Mouse (Mus musculus) neural tube, embryonic 14.5 days (tissue): ENCODE data around the gene Ankfn1. TPM values are rescaled to one million over a fixed set of nuclear protein-coding genes. Genes with fewer than 3 reads are reported as not detected.

ENCODE experiments used
- ATAC-seq: fragments of 200-750 bp; cut with Nextera tagmentation; 2 replicates; pipeline ENCODE4 v1.8.0; 2017; ENCODE audit warnings: low read depth, mild to moderate bottlenecking, moderate TSS enrichment, moderate library complexity
- H3K27ac ChIP-seq: fragments of 300-500 bp; sonication (generic); 2 replicates; pipeline ENCODE4 v1.5.1; 2014; ENCODE audit warnings: low read depth, mild to moderate bottlenecking, control low read depth, low read length, moderate library complexity, mixed read lengths
- H3K27me3 ChIP-seq: fragments of 300-500 bp; sonication (generic); 2 replicates; pipeline ENCODE4 v1.6.1; 2014; ENCODE audit warnings: low read length; ENCODE audit not compliant: control insufficient read depth, insufficient read depth
- H3K36me3 ChIP-seq: fragments of 300-500 bp; sonication (generic); 2 replicates; pipeline ENCODE4 v1.6.1; 2014; ENCODE audit warnings: low read length, mixed read lengths; ENCODE audit not compliant: control insufficient read depth, insufficient read depth
- H3K4me1 ChIP-seq: fragments of 300-500 bp; sonication (generic); 2 replicates; pipeline ENCODE4 v1.6.1; 2014; ENCODE audit warnings: low read length; ENCODE audit not compliant: control insufficient read depth, insufficient read depth
- H3K4me2 ChIP-seq: fragments of 300-500 bp; sonication (generic); 2 replicates; pipeline ENCODE4 v1.6.1; 2014; ENCODE audit warnings: mild to moderate bottlenecking, low read depth, low read length, control low read depth
- H3K4me3 ChIP-seq: fragments of 300-500 bp; sonication (generic); 2 replicates; pipeline ENCODE4 v1.5.1; 2014; ENCODE audit warnings: low read depth, low read length, control low read depth, mixed read lengths
- H3K9ac ChIP-seq: fragments of 300-500 bp; sonication (generic); replicated peaks from 2 replicates; pipeline ENCODE4 v1.6.1; 2014; ENCODE audit warnings: low read depth, mild to moderate bottlenecking, control low read depth, low read length, mixed read lengths
- H3K9me3 ChIP-seq: fragments of 300-500 bp; sonication (generic); 2 replicates; pipeline ENCODE4 v1.6.1; 2016; ENCODE audit warnings: low read length; ENCODE audit not compliant: control insufficient read depth
- WGBS: fragments of 180-500 bp; shearing (Covaris S2); extraction: QIAGEN DNeasy Blood & Tissue Kit; methylation state at CpG from one replicate; pipeline ENCODE4 v1.1.7; 2014; 5-methylcytosine and 5-hydroxymethylcytosine counted together
- polyA plus RNA-seq: library from polyadenylated mRNA; unstranded; fragments of >200 nt; fragmentation: Nextera tagmentation; extraction: Ambion mirVana; gene quantifications from 2 replicates; pipeline ENCODE4 v1.2.1, GENCODE M21; 2014

Gene Ankfn1
- polyA plus RNA-seq, 1 experiment from 2014 or later: 8.4 TPM

DNA sequence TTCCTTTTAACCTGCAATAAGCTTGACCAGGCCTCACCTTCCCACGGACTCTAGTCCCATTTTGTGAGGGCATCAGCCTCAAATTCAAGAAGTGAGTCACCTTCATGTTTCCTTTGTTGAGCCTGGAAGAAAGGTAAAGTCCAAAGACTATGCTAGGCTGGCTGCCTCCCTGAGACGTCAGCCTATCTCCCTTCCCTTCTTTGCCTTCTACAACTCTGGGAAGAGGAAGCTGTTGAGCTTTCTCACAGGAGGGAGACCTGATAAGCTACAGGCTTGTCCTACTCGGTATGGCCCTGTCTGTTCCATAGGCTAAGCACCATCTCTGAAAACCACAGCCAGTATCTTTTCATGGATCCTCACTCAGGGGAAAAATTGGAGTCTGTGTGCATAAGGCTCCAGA, 2.5 kb downstream of the Ankfn1 start:
- ATAC-seq: no peak
- H3K9ac ChIP-seq: no peak overlapping the region
- H3K4me1 ChIP-seq: no peaks in the 10 kb centered on the region
- H3K9me3 ChIP-seq: no peaks in the 10 kb centered on the region
- no peak overlapping the region for H3K4me3 ChIP-seq
- no peak overlapping the region for H3K4me2 ChIP-seq
- H3K27ac ChIP-seq: no peak overlapping the region
- H3K27me3 ChIP-seq: no peaks in the 10 kb centered on the region
- no peaks in the 10 kb centered on the region for H3K36me3 ChIP-seq
- WGBS: 82% methylated on average over 3 of the region's 3 CpGs

DNA sequence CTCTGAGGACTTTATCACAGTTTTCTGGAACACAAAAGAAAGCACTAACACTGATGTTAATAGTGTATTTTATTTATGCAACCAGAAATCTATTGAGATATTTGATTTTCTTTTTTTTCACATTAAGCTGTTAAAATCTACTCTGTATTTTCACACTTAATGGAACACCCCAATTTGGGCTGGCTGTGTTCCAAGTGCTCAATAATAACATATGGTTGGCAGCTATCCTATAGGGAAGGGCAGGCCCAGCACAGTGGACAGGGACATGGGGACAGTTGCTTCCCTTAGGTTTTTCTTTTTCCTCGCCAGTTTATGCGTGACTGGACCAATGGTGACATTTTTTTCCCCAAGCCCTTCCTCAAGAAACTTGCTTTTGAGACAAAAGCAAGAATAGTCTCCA, 4.5 kb downstream of the Ankfn1 start:
- Histone ChIP-seq H3K9me3 (no peaks in the 10 kb centered on the region), H3K36me3 (no peaks in the 10 kb centered on the region), H3K9ac (no peak overlapping the region), H3K27ac (no peak overlapping the region), H3K4me3 (no peak overlapping the region), H3K4me2 (no peak overlapping the region), H3K27me3 (no peaks in the 10 kb centered on the region), H3K4me1 (no peaks in the 10 kb centered on the region)
- 85% methylated on average over 2 of the region's 2 CpGs for WGBS
- no peak for ATAC-seq

DNA sequence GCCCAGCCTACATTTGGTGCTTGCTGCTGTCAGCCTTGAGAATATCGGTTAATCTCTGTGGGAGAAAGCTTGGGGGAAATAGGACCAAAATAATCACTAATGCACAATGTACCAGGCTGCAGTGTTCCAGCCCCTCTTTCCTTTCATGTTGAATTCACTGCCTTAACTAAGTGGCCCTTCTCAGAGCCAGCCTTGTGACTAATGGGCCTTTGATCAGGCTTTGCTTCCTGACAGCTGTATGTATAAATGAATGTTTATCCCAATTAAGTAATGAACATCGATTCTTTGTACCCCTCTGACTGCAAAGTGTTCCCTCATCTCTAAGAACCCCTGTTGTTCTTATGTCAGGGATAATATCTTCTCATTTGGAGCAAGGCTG, 11.7 kb downstream of the Ankfn1 start:
- ATAC-seq: no peak
- Histone ChIP-seq H3K4me2 (no peak overlapping the region), H3K27ac (no peak overlapping the region), H3K4me3 (no peak overlapping the region), H3K36me3 (no peaks in the 10 kb centered on the region), H3K4me1 (no peaks in the 10 kb centered on the region), H3K27me3 (no peaks in the 10 kb centered on the region), H3K9ac (no peak overlapping the region), H3K9me3 (no peaks in the 10 kb centered on the region)
- WGBS: 65% methylated on average over 2 of the region's 2 CpGs

DNA sequence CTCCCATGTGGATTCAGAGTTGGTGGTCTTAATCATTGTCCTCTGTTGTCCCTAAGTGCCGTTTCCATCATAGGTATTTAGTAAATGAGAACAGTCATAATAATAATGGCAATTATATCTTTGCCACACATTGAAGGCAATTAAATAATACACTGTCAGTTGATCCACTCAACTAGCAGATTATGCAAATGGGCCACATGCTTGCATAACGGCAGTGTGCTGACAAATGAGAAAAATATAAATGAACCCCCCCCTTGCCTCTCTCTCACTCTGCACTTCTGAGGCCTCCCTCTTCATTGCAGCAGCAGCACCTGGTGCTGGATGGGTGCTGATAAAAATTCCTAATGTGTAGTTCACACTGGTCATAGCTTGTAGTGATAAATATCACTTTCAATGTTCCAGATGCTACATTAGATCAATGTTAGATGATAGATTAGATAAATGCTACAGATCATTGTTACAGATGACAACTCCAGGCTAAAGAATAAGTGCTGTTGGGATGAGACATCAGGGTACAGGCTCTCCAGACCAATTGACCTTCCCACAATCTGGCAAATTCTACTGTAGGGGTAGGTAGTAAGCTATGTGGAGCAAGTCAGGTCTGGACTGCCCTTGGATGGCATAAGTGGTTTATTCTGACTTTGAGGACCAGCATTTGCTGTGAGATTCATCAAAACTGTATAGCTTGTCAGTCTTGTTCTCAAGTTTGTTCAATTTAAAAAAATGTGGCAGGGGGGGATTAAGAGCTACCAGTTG, 12.3 kb downstream of the Ankfn1 start:
- no peak overlapping the region for H3K27ac ChIP-seq
- H3K9ac ChIP-seq: no peak overlapping the region
- H3K27me3 ChIP-seq: no peaks in the 10 kb centered on the region
- WGBS: 39% methylated on average over 2 of the region's 2 CpGs
- no peaks in the 10 kb centered on the region for H3K4me1 ChIP-seq
- no peaks in the 10 kb centered on the region for H3K36me3 ChIP-seq
- no peak for ATAC-seq
- no peaks in the 10 kb centered on the region for H3K9me3 ChIP-seq
- H3K4me2 ChIP-seq: no peak overlapping the region
- no peak overlapping the region for H3K4me3 ChIP-seq

DNA sequence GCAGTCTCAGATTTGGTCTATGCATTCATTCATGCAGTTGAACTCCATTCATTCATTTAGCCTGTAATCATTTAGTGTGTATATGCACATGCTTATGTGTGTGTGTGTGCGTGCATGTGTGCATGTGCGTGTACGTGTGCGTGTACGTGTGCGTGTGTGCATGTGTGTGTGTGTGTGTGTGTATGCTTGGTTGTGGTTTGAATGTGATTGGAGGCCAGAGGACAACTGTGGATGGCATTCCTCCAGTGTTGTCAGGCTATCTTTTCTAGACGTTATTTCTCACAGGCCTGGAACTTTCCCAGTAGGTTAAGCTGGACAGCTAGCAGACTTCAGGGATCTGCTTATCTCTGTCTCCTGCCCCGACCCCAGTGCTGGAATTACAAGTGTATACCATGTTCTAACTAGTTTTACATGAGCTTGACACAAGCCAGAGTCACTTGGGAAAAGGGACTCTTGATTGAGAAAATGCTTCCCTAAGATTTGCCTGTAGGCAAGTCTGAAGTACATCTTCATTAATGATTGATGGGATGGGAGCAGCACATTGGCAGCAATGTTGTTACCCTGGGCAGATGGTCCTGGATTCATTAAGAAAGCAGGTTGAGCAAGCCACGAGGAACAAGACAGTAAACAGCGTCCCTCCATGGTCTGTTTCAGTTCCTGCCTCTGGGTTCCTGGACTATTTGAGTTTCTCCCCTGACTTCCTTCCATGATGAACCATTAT, 43.3 kb downstream of the Ankfn1 start:
- Histone ChIP-seq H3K9ac (no peak overlapping the region), H3K4me2 (no peak overlapping the region), H3K4me3 (no peak overlapping the region), H3K27ac (no peak overlapping the region), H3K9me3 (no peaks in the 10 kb centered on the region), H3K36me3 (no peaks in the 10 kb centered on the region), H3K4me1 (no peaks in the 10 kb centered on the region), H3K27me3 (no peaks in the 10 kb centered on the region)
- no peak for ATAC-seq
- WGBS: 84% methylated on average over 10 of the region's 10 CpGs

DNA sequence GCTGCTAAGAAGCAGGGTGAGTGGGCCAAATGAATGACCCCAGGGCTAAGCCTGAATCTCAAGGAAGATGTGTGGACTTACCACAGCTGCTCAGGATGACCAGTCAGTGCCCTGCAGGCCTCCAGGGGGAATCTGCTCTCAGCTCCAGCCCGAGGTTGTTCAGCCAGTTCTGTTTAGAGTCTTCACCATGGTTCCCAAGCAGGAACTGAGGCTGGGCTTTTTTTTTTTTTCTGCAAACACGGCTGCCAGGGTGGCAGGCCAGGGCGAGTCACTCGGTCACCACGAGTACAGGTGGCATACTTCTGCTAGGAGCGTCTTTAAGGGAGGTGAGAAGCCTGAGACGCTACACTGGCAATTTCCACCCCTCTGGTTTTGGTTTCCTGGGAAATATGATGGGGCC, 43.9 kb downstream of the Ankfn1 start:
- Histone ChIP-seq H3K4me2 (no peak overlapping the region), H3K9me3 (no peaks in the 10 kb centered on the region), H3K4me1 (no peaks in the 10 kb centered on the region), H3K27ac (no peak overlapping the region), H3K36me3 (no peaks in the 10 kb centered on the region), H3K4me3 (no peak overlapping the region), H3K27me3 (no peaks in the 10 kb centered on the region), H3K9ac (no peak overlapping the region)
- ATAC-seq: no peak
- WGBS: 87% methylated on average over 7 of the region's 7 CpGs

DNA sequence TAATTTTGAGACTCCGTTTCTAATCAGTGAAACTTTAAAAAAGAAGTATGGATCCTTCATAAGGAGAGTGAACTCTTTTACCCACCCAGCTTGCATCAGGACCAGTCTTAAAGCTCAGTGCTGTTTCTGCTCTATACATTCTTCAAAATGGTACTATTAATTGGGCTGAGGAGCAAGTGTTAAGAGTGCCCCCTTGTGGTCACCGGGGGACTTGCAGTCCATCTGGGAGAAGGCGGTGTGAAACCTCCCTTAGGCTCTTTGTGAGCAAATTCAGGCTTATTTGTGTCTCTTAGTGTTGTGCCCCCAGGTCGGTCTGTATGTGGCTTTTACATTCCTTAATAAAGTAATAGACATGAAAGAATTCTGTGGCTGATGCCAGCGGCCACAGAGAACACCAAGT, 56.6 kb downstream of the Ankfn1 start:
- no peaks in the 10 kb centered on the region for H3K9me3 ChIP-seq
- H3K27me3 ChIP-seq: no peaks in the 10 kb centered on the region
- H3K27ac ChIP-seq: no peak overlapping the region
- WGBS: 18% methylated on average over 5 of the region's 5 CpGs
- no peak overlapping the region for H3K9ac ChIP-seq
- H3K4me1 ChIP-seq: no peaks in the 10 kb centered on the region
- H3K36me3 ChIP-seq: no peaks in the 10 kb centered on the region
- H3K4me2 ChIP-seq: no peak overlapping the region
- H3K4me3 ChIP-seq: no peak overlapping the region
- no peak for ATAC-seq

DNA sequence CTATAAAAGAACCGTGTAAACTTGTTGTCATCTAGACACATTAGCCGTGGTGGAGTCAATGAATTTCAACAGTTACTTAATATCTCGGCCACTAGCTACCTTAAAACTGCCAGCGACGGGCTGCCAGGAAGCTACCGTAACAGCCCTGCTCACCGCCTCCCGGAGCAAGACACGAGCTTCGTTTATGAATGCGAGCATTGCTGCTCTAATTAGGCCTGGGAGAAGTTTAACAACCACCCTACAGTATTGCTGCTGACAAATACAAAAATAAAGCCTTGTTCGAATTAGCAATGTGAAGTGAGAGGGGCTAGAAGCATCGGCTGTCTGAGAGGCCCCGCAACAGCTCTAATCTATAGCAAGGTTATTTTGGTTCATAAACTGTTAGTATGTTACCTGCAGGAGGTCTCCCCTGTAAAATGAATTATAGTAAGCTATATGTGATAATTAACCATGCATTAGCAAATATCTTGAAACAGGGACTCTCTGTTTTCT, 58.9 kb downstream of the Ankfn1 start:
- H3K27me3 ChIP-seq: no peaks in the 10 kb centered on the region
- no peak overlapping the region for H3K27ac ChIP-seq
- no peak overlapping the region for H3K4me3 ChIP-seq
- no peaks in the 10 kb centered on the region for H3K4me1 ChIP-seq
- H3K36me3 ChIP-seq: no peaks in the 10 kb centered on the region
- H3K9ac ChIP-seq: no peak overlapping the region
- no peak overlapping the region for H3K4me2 ChIP-seq
- no peaks in the 10 kb centered on the region for H3K9me3 ChIP-seq
- no peak for ATAC-seq
- 54% methylated on average over 14 of the region's 14 CpGs for WGBS

DNA sequence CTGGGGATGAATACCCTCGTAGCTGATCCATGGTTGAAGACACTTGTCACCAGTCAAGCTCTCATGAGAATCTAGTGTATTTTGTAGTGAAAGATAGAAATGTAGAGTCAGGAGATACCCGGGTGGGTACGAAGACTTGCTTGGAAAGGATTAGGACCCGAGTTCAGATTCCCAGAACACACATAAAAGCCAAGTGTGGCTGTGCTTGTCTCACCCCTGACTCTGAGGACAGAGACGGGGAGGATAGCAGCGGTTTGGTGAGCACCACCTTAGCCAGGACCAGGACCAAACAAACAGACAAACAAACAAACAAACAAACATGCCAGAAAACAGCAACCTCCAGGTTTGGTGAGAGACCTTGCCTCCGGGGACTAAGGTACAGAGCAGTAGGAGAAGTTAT, 61.1 kb downstream of the Ankfn1 start:
- no peaks in the 10 kb centered on the region for H3K27me3 ChIP-seq
- H3K9ac ChIP-seq: no peak overlapping the region
- no peaks in the 10 kb centered on the region for H3K9me3 ChIP-seq
- no peaks in the 10 kb centered on the region for H3K36me3 ChIP-seq
- no peak overlapping the region for H3K4me2 ChIP-seq
- 89% methylated on average over 7 of the region's 7 CpGs for WGBS
- no peak for ATAC-seq
- no peaks in the 10 kb centered on the region for H3K4me1 ChIP-seq
- H3K4me3 ChIP-seq: no peak overlapping the region
- H3K27ac ChIP-seq: no peak overlapping the region
